Mouse (Mus musculus) lung, postnatal 0 days (tissue): ENCODE results near the gene Asap3.

Experiments used
- CTCF ChIP-seq: IDR thresholded peaks from 2 replicates; pipeline ENCODE4 v1.5.1; 2016; ENCODE audit warnings: antibody characterized with exemption, mild to moderate bottlenecking
- EP300 ChIP-seq: IDR thresholded peaks from 2 replicates; pipeline ENCODE4 v1.6.1; 2016; ENCODE audit warnings: antibody characterized with exemption, mild to moderate bottlenecking, control low read depth

DNA sequence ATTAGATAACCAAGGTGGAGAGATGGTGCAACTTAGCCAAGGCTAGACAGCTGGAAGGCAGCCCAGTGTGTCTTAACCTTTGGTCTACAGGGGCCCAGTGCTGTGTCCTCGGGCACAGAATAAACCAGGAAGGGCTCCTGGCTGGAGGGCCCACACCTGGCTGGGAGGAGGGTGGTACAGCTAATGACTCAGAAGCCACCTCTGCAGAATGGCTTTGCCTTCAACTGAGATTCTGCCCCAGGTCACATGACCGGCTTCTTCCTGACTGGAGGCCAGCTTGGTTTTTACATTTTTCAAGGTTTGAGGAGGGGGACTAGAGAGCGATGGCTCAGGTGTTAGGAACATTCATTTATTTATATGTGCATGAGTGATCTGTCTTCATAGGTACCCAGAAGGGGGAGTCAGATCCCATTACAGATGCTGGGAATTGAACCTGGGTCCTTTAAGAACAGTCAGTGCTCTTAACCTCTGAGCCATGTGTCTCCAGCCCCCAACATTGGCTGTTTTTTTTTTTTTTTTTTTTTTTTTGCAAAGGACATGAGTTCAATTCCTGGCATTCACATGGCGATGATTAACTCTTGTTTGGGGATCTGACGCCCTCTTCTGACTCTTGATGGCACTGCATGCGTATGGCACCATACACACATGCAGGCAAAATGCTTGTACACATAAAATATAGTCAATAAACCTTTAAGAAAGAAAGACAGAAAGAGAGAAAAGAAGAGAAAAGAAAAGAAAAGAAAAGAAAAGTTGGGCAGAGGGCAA, 17.0 kb upstream of the Asap3 start:
- TF ChIP-seq CTCF: peak; percentile 62
- no peak for TF ChIP-seq EP300
